Mouse (Mus musculus): Measurements from ENCODE around the gene Nobox.

DNA sequence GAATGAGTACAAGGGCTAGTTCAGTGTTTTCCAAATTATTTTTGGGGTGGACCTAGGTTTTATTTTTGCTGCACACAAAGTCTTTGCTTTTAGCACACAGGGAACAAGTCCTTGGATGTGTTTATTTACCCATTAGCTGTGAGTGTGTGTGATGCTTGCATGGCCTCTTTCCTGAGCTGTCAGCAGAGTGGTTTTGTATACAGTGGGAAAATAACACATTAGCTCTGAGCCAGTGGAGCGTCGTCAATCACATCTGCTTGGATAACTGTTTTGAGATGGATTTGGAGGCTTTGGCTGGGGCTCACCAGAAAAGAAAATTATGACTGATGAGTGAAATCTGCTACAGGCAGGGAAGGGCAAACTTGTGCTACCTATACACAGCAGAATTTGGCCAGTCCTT is 33.0 kb upstream of the Nobox start:
- TF ChIP-seq CTCF (IDR thresholded peaks at IDR 0.05; ENCODE audit: low read depth) (no peak), EP300 (optimal IDR thresholded peaks at IDR 0.05) (no peak)
